12 mouse cellular contexts compared by ENCODE assay signal in the genomic region with DNA sequence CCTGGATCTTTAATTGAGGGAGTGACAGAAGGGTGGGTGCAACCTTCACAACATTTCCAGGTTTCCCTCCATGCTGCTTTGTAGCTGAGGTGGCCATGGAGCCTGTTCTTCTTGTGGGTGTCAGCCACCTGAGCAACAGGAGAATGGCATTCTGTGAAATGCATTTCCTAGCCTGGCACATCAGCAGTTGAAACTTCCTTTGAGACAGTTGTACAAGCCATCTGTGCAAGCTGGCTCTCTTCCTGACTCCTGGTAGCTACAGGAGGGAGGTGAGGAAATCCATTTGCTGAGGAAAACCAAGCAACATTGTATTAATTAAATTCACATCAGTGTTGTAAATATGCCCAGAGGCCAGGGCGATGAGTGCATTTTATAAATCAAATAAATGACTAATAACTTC.
DNase-seq lines count a peak whose midpoint lies in the region; ATAC-seq and TF ChIP-seq lines count a peak whose summit lies in the region.
"Had no signal": no experiment of that assay in that cellular context is flagged by ENCODE, and none has a peak within 500 bp of the region (broad histone marks: within the 10 kb centered on the region; RNA-seq: fewer than 3 reads in every experiment).

No protein-coding gene starts in this region.

- H3K4me3 ChIP-seq in lung, postnatal 0 days (ENCODE audit: low read depth, low read length) = no peak overlapping the region
- H3K4me3 ChIP-seq: liver, embryonic 13.5 days; midbrain, embryonic 15.5 days had no signal

- H3K4me1 ChIP-seq in lung, postnatal 0 days (ENCODE audit: insufficient read depth, low read depth, low read length) = no peaks in the 10 kb centered on the region
- H3K4me1 ChIP-seq: liver, embryonic 13.5 days; midbrain, embryonic 15.5 days had no signal

- H3K4me2 ChIP-seq in lung, postnatal 0 days (replicated peaks; ENCODE audit: low read depth, low read length) = no peak overlapping the region
- H3K4me2 ChIP-seq: liver, embryonic 13.5 days; midbrain, embryonic 15.5 days had no signal

- no peaks in the 10 kb centered on the region for H3K9me3 ChIP-seq in lung, postnatal 0 days (ENCODE audit: low read length)
- H3K9me3 ChIP-seq: liver, embryonic 13.5 days; midbrain, embryonic 15.5 days had no signal

- DNase-seq in lung, postnatal 0 days (ENCODE audit: low spot score) = peak; percentile 6
- DNase-seq in lung, postnatal 36 days = no peak
- DNase-seq in cerebellum, postnatal 36 days = peak; percentile 45
- peak; percentile 77 to 80 for DNase-seq in layer of hippocampus, postnatal 36 days
- DNase-seq in right cerebral cortex, postnatal 4 days = peak; percentile 24
- no peak for DNase-seq in spleen, postnatal 4 days (ENCODE audit: low spot score in 2 of 2)
- no peak for DNase-seq in urinary bladder, postnatal 14 days (ENCODE audit: low spot score)
- DNase-seq: liver, embryonic 13.5 days had no signal

- no peaks in the 10 kb centered on the region for H3K36me3 ChIP-seq in lung, postnatal 0 days (ENCODE audit: insufficient read depth, low read length)
- H3K36me3 ChIP-seq: liver, embryonic 13.5 days; midbrain, embryonic 15.5 days had no signal

- 54% methylated on average over 1 of the region's 1 CpGs for WGBS in lung, postnatal 0 days

- H3K27ac ChIP-seq in lung, postnatal 0 days (ENCODE audit: low read length) = no peak overlapping the region
- H3K27ac ChIP-seq: liver, embryonic 13.5 days; midbrain, embryonic 15.5 days had no signal

- no peak overlapping the region for H3K9ac ChIP-seq in lung, postnatal 0 days (replicated peaks; ENCODE audit: low read depth)
- H3K9ac ChIP-seq: liver, embryonic 13.5 days; midbrain, embryonic 15.5 days had no signal

- no peak for TF ChIP-seq CTCF in lung, postnatal 0 days (IDR thresholded peaks at IDR 0.05)

- ATAC-seq in lung, postnatal 0 days = no peak
- no peak for ATAC-seq in inflammation-experienced regulatory T-cells, adult 6 months
- ATAC-seq: intestine, embryonic 16.5 days; midbrain, embryonic 15.5 days had no signal

- H3K27me3 ChIP-seq in lung, postnatal 0 days (replicated peaks; ENCODE audit: insufficient read depth, low read length) = no peaks in the 10 kb centered on the region
- H3K27me3 ChIP-seq: CH12.LX; liver, embryonic 13.5 days; midbrain, embryonic 15.5 days had no signal

- TF ChIP-seq EP300 in lung, postnatal 0 days (IDR thresholded peaks at IDR 0.05) = no peak

Comparison
In these comparisons a context has a peak if more than half of its experiments do, and no peak if none do; other contexts are left out.
1. DNase-seq: peak in lung, postnatal 0 days (single experiment), cerebellum, postnatal 36 days (2 of 2), layer of hippocampus, postnatal 36 days (2 of 2) and right cerebral cortex, postnatal 4 days (single experiment); none in lung, postnatal 36 days (single experiment), spleen, postnatal 4 days (0 of 2) and urinary bladder, postnatal 14 days (single experiment).